In the genomic region with DNA sequence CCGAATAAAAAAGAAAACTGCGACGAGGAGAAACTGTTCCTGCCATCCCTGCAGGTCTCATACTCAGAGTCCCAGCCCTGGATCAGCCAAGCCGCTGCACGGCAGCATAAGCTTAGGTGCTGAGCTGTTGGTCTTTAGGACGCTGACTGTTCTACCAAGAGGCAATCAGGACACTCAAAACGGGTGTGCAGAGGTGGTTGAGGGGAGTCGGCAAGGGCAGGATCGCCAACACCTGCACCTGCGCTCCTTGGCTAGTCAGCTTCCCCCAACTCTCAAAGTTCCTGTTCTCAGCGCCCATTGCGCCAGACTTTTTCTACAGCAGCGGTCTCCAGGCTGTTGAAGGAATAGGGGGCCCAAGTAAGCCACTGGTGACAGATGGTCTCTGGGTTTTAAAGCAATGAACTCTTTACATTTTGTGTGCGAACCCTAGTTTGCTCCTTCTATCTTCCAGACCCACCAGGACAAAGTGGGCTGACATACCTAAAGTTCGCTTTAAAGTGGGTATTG, we compare ENCODE assay signal across 8 mouse cellular contexts.
DNase-seq lines count a peak whose midpoint lies in the region; ATAC-seq lines count a peak whose summit lies in the region.

No protein-coding gene starts in this region.

- H3K9ac ChIP-seq in lung, embryonic 15.5 days = no peak overlapping the region
- H3K9ac ChIP-seq in liver, embryonic 15.5 days = no peak overlapping the region

- H3K27ac ChIP-seq in lung, embryonic 15.5 days = no peak overlapping the region
- no peak overlapping the region for H3K27ac ChIP-seq in liver, embryonic 15.5 days (replicated peaks)

- no peak for ATAC-seq in lung, embryonic 15.5 days (ENCODE audit: borderline replicate concordance, extremely low read depth, low FRiP score, low TSS enrichment)
- peak; percentile 40 for ATAC-seq in granulocyte monocyte progenitor cell, adult 5-6 weeks (replicated peaks; ENCODE audit: poor library complexity, severe bottlenecking)
- no peak for ATAC-seq in liver, embryonic 15.5 days (ENCODE audit: insufficient read depth)

- peak overlapping the region; percentile 89 for H3K4me2 ChIP-seq in lung, embryonic 15.5 days
- 0 out of 2 replicates have a peak overlapping the region, but pooled peaks have one; percentile 10 for H3K4me2 ChIP-seq in liver, embryonic 15.5 days

- peak overlapping the region; percentile 52 for H3K4me3 ChIP-seq in lung, embryonic 15.5 days
- no peak overlapping the region for H3K4me3 ChIP-seq in liver, embryonic 15.5 days (replicated peaks)

- no peaks in the 10 kb centered on the region for H3K36me3 ChIP-seq in lung, embryonic 15.5 days
- H3K36me3 ChIP-seq in liver, embryonic 15.5 days (replicated peaks) = no peaks in the 10 kb centered on the region

- H3K27me3 ChIP-seq in lung, embryonic 15.5 days = peaks cover 76% of the 10 kb centered on the region
- H3K27me3 ChIP-seq in liver, embryonic 15.5 days = peaks cover 81% of the 10 kb centered on the region

- no peaks in the 10 kb centered on the region for H3K9me3 ChIP-seq in lung, embryonic 15.5 days
- H3K9me3 ChIP-seq in liver, embryonic 15.5 days (replicated peaks) = no peaks in the 10 kb centered on the region

- DNase-seq in lung, postnatal 10 days = no peak
- peak; percentile 26 for DNase-seq in thymus, postnatal 36 days
- no peak for DNase-seq in cerebellum, adult 9-10 months
- no peak for DNase-seq in left cerebral cortex, adult 8-10 months (ENCODE audit: low spot score in 2 of 2)
- DNase-seq in spleen, postnatal 14 days (ENCODE audit: low spot score in 2 of 2) = no peak

- peaks cover 28% of the 10 kb centered on the region for H3K4me1 ChIP-seq in lung, embryonic 15.5 days
- H3K4me1 ChIP-seq in liver, embryonic 15.5 days (replicated peaks) = peaks cover 7% of the 10 kb centered on the region

- WGBS in lung, embryonic 15.5 days = 2% methylated on average over 15 of the region's 15 CpGs
- whole genome bisulfite sequencing in liver, embryonic 15.5 days (ENCODE audit: insufficient replicate concordance) = under 1% methylated on average over 15 of the region's 15 CpGs

Comparison
In these comparisons a context has a peak if more than half of its experiments do, and no peak if none do; other contexts are left out.
1. DNase-seq: peak in thymus, postnatal 36 days (2 of 2); none in lung, postnatal 10 days (single experiment), cerebellum, adult 9-10 months (single experiment), left cerebral cortex, adult 8-10 months (0 of 2) and spleen, postnatal 14 days (0 of 2).